Mouse (Mus musculus) neural tube, embryonic 14.5 days (tissue): ENCODE measurements around the gene Tm4sf19. TPM values are rescaled to one million over a fixed set of nuclear protein-coding genes. Genes with fewer than 3 reads are reported as not detected.
"Not testable (repeated sequence)": the region's sequence is repeated elsewhere in the genome, so short reads cannot be mapped to it uniquely, and the experiment has no call there.

Experiments used
- ATAC-seq: fragments of 200-750 bp; cut with Nextera tagmentation; 2 replicates; pipeline ENCODE4 v1.8.0; 2017; ENCODE audit warnings: low read depth, mild to moderate bottlenecking, moderate TSS enrichment, moderate library complexity
- H3K27ac ChIP-seq: fragments of 300-500 bp; sonication (generic); 2 replicates; pipeline ENCODE4 v1.5.1; 2014; ENCODE audit warnings: low read depth, mild to moderate bottlenecking, control low read depth, low read length, moderate library complexity, mixed read lengths
- H3K27me3 ChIP-seq: fragments of 300-500 bp; sonication (generic); 2 replicates; pipeline ENCODE4 v1.6.1; 2014; ENCODE audit warnings: low read length; ENCODE audit not compliant: control insufficient read depth, insufficient read depth
- H3K36me3 ChIP-seq: fragments of 300-500 bp; sonication (generic); 2 replicates; pipeline ENCODE4 v1.6.1; 2014; ENCODE audit warnings: low read length, mixed read lengths; ENCODE audit not compliant: control insufficient read depth, insufficient read depth
- H3K4me1 ChIP-seq: fragments of 300-500 bp; sonication (generic); 2 replicates; pipeline ENCODE4 v1.6.1; 2014; ENCODE audit warnings: low read length; ENCODE audit not compliant: control insufficient read depth, insufficient read depth
- H3K4me2 ChIP-seq: fragments of 300-500 bp; sonication (generic); 2 replicates; pipeline ENCODE4 v1.6.1; 2014; ENCODE audit warnings: mild to moderate bottlenecking, low read depth, low read length, control low read depth
- H3K4me3 ChIP-seq: fragments of 300-500 bp; sonication (generic); 2 replicates; pipeline ENCODE4 v1.5.1; 2014; ENCODE audit warnings: low read depth, low read length, control low read depth, mixed read lengths
- H3K9ac ChIP-seq: fragments of 300-500 bp; sonication (generic); replicated peaks from 2 replicates; pipeline ENCODE4 v1.6.1; 2014; ENCODE audit warnings: low read depth, mild to moderate bottlenecking, control low read depth, low read length, mixed read lengths
- H3K9me3 ChIP-seq: fragments of 300-500 bp; sonication (generic); 2 replicates; pipeline ENCODE4 v1.6.1; 2016; ENCODE audit warnings: low read length; ENCODE audit not compliant: control insufficient read depth
- WGBS: fragments of 180-500 bp; shearing (Covaris S2); extraction: QIAGEN DNeasy Blood & Tissue Kit; methylation state at CpG from one replicate; pipeline ENCODE4 v1.1.7; 2014; 5-methylcytosine and 5-hydroxymethylcytosine counted together
- polyA plus RNA-seq: library from polyadenylated mRNA; unstranded; fragments of >200 nt; fragmentation: Nextera tagmentation; extraction: Ambion mirVana; gene quantifications from 2 replicates; pipeline ENCODE4 v1.2.1, GENCODE M21; 2014

The Tm4sf19 gene
- polyA plus RNA-seq, 1 experiment from 2014 or later, result not detected

DNA sequence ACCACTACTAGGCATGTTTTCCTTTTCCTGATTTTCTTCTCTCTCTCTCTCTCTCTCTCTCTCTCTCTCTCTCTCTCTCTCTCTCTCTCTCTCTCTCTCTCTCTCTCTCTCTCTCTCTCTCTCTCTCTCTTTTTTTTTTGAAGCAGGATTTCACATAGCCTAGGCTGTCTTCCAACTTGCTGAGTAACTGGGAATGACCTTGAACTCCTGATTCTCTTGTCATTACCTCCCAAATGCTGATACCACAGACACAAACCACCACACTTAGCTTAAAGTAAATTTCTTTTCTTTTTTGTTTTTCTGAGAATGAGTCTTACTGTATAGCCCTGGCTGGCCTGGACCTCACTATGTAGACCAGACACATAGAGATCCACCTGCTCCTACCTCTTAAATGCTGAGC is 34.4 kb downstream of the Tm4sf19 start:
- H3K27me3 ChIP-seq, result no peaks in the 10 kb centered on the region
- H3K27ac ChIP-seq, result no peak overlapping the region
- peaks cover 11% of the 10 kb centered on the region for H3K4me1 ChIP-seq
- ATAC-seq, result no peak
- no peak overlapping the region for H3K4me2 ChIP-seq
- H3K4me3 ChIP-seq, result no peak overlapping the region
- no peak overlapping the region for H3K9ac ChIP-seq
- H3K9me3 ChIP-seq, result no peaks in the 10 kb centered on the region
- H3K36me3 ChIP-seq, result no peaks in the 10 kb centered on the region

DNA sequence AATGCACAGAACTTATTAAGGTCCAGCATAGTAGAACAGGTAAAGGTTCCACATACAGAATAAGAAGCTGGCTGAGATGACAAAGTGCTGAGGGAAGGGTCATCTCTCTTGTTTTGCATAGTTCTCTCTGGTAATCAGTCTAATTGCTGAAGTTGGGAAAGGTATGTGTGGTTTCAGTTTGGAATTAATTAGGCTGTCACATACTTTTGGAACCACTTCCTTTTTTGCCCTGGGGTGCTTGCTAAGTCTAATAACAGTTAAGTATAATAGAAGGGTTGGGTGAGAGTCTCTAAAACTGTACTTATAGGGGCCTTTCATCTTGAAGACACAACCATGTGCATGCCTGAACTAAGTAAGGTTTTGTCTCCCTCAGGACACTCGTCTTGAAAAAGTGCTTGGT is 36.4 kb downstream of the Tm4sf19 start:
- Histone ChIP-seq H3K27me3 (no peaks in the 10 kb centered on the region), H3K9me3 (no peaks in the 10 kb centered on the region), H3K4me1 (peaks cover 5% of the 10 kb centered on the region), H3K9ac (no peak overlapping the region), H3K36me3 (no peaks in the 10 kb centered on the region), H3K4me3 (no peak overlapping the region), H3K4me2 (no peak overlapping the region), H3K27ac (no peak overlapping the region)
- WGBS, result 82% methylated on average over 1 of the region's 1 CpGs
- ATAC-seq, result no peak

DNA sequence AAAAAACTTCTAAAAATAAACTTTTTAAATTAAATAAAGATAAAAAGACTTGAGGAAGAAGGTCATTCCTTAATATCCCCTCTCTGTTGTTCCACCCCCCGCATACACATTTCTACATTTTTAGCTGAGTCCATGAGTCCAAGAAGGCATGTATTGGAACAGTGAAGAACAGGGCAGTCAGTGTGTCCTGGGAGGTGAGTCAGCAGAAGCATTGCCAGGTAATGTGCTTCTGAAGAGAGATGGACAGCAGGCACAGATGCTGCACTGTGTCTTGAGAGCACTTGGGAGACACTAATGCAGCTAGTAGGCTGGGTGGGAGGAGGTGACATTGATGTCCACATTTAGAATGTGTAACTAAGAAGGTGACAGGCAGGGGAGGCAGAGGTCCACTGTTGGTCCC is 37.0 kb downstream of the Tm4sf19 start:
- H3K4me2 ChIP-seq, result no peak overlapping the region
- H3K27ac ChIP-seq, result no peak overlapping the region
- H3K4me1 ChIP-seq, result no peaks in the 10 kb centered on the region
- H3K9me3 ChIP-seq, result no peaks in the 10 kb centered on the region
- H3K9ac ChIP-seq, result no peak overlapping the region
- ATAC-seq, result no peak
- no peak overlapping the region for H3K4me3 ChIP-seq
- H3K36me3 ChIP-seq, result no peaks in the 10 kb centered on the region
- 100% methylated on average over 1 of the region's 1 CpGs for WGBS
- no peaks in the 10 kb centered on the region for H3K27me3 ChIP-seq

DNA sequence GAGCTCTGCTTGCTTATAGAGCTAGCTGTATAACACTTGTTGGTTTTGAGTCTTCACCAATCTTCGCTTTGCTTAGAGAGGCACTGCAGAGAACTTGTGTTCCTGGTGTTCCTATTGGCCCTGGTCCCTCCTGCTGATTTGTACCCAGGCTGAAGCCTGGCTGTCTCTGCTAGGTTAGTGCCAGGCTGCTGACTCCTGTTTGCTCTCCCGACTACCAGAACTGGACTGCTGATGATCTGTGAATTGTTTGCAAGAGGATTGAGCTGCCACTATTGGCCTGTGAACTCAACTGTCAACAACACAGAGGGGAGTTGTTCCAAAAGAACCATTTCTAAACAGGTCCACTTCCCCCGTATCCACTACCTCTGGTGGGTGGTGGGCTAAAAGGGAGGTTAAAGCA is 41.1 kb downstream of the Tm4sf19 start:
- no peak overlapping the region for H3K4me2 ChIP-seq
- no peak overlapping the region for H3K4me3 ChIP-seq
- no peaks in the 10 kb centered on the region for H3K9me3 ChIP-seq
- H3K27ac ChIP-seq, result no peak overlapping the region
- H3K9ac ChIP-seq, result no peak overlapping the region
- ATAC-seq, result no peak
- H3K27me3 ChIP-seq, result no peaks in the 10 kb centered on the region
- WGBS, result 91% methylated on average over 3 of the region's 3 CpGs
- H3K4me1 ChIP-seq, result no peaks in the 10 kb centered on the region
- H3K36me3 ChIP-seq, result no peaks in the 10 kb centered on the region

DNA sequence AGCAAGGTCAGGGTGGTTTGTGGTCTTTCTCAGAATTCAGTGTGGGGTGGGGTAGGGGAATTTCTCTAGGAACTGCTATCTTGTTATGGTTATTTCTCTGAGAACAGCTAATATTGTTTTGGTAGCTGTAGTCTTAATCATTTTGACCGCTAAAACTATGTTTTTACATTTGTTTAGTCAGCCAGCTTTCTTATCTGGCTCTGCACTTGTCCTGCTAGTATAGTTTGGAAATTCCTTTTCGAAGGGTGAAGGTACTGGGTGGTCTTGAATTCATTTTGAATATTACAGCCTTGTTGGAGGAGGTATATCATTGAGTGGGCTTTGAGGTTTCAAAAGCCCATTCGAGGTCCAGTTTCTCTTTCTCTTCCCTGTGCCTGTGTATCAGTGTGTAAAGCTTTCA is 44.3 kb downstream of the Tm4sf19 start:
- H3K36me3 ChIP-seq, ATAC-seq, H3K4me1 ChIP-seq, H3K9me3 ChIP-seq, H3K27me3 ChIP-seq, H3K27ac ChIP-seq, H3K4me3 ChIP-seq, H3K9ac ChIP-seq, H3K4me2 ChIP-seq: not testable (repeated sequence)
- WGBS, result 96% methylated on average over 3 of the region's 3 CpGs

DNA sequence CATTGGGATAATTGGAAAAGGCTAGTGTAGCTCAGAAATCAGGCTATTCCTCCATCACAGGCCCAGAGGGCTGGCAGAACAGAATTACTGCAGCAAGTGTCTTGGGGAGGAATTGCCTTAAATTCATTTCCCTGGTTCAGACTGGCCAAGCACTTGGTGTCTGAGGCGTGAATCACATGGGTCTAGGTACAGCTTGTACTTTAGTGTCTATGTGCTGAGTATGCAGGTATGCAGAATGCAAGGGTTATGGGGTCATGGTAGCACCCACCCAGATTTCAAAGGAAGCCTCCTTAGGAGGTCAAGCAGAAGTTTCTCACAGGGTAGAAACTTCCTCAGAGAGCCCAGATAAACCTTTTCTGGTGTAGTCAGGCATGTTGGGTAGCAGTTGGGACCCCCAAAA is 45.3 kb downstream of the Tm4sf19 start:
- Histone ChIP-seq H3K4me2 (no peak overlapping the region), H3K27me3 (no peaks in the 10 kb centered on the region), H3K4me3 (no peak overlapping the region), H3K36me3 (no peaks in the 10 kb centered on the region), H3K9me3 (no peaks in the 10 kb centered on the region), H3K27ac (no peak overlapping the region), H3K9ac (no peak overlapping the region), H3K4me1 (no peaks in the 10 kb centered on the region)
- 97% methylated on average over 1 of the region's 1 CpGs for WGBS
- ATAC-seq, result no peak

DNA sequence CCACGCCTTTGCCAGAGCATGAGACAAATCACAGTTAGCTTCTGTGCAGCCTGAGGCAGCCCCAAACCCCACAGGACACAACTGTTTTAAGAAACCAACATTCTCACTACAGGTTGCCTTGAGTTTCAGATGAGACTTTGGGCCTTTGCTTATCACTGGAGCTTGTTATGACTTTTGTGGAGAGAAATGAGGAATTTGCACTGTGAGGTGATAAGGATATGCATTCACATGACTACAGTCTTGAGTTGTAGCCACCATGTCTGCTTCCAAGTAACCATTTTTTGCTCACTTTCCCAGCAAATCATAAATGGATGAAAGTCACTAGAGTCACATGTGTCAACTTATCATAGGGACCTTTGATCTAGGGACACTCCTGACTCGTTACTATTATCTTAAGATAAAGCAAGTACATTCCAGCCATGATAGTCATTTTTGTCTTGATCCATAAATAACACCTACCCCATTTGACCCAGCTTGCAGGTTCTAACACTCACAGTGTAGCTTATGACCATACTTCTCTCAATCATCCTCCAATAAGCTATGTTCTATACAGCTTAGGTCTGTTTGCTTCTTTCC is 46.3 kb downstream of the Tm4sf19 start:
- 88% methylated on average over 2 of the region's 2 CpGs for WGBS
- Histone ChIP-seq H3K9me3 (no peaks in the 10 kb centered on the region), H3K27ac (no peak overlapping the region)

DNA sequence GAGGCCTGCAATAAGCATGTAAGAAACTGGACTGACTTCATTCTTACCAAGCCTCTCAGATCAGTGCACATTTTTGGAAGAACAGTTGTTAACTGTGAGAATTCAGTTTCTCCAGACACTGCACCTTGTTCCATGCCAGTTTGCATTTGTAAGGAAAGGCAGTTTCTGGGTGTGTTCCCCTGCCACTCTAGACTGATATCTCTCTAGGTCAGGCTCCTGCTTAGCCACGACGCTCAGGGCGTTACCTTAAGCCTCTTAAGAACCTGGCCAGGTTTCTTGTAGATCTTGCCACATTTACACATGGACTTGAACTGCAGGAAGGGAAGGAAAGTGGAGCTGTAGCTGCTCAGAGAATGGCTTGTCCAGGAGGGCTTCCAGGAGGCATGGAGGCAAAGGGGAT is 49.4 kb downstream of the Tm4sf19 start:
- 90% methylated on average over 3 of the region's 3 CpGs for WGBS
- H3K9ac ChIP-seq, result no peak overlapping the region
- no peak for ATAC-seq
- no peak overlapping the region for H3K4me3 ChIP-seq
- H3K36me3 ChIP-seq, result 0 out of 2 replicates have a peak, but pooled peaks cover 17% of the 10 kb centered on the region
- H3K27me3 ChIP-seq, result no peaks in the 10 kb centered on the region
- no peaks in the 10 kb centered on the region for H3K4me1 ChIP-seq
- no peaks in the 10 kb centered on the region for H3K9me3 ChIP-seq
- no peak overlapping the region for H3K27ac ChIP-seq
- H3K4me2 ChIP-seq, result no peak overlapping the region

More for the DNA sequence above, 46.3 kb downstream of the Tm4sf19 start:
- no peak overlapping the region for H3K9ac ChIP-seq
- no peak for ATAC-seq
- no peaks in the 10 kb centered on the region for H3K36me3 ChIP-seq
- no peak overlapping the region for H3K4me3 ChIP-seq
- no peak overlapping the region for H3K4me2 ChIP-seq
- H3K27me3 ChIP-seq, result no peaks in the 10 kb centered on the region
- H3K4me1 ChIP-seq, result no peaks in the 10 kb centered on the region

DNA sequence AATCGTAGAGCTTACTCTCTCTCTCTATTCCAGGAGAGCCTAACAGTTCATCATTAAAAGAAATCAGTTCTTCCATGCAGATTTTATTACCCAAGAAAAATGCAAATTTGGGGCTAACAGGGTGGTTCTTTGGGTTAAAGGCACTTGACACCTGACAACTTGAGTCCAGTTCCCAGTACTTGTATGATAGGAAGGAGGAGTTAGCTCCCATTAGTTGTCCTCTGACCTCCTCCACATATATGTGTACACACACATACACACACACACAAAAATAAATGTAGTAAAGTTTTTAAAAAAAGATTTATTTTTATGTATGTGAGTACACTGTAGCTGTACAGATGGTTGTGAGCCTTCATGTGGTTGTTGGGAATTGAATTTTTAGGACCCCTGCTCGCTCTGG is 49.8 kb downstream of the Tm4sf19 start:
- Histone ChIP-seq H3K4me2 (no peak overlapping the region), H3K4me3 (no peak overlapping the region), H3K9ac (no peak overlapping the region), H3K27ac (no peak overlapping the region), H3K36me3 (peaks cover 21% of the 10 kb centered on the region; the same call in 1 of the 2 replicates), H3K27me3 (no peaks in the 10 kb centered on the region), H3K4me1 (no peaks in the 10 kb centered on the region), H3K9me3 (no peaks in the 10 kb centered on the region)
- 97% methylated on average over 2 of the region's 2 CpGs for WGBS
- no peak for ATAC-seq
